Mouse (Mus musculus) lung, embryonic 16.5 days (tissue): ENCODE results near the gene Rpl10. TPM values are rescaled to one million over a fixed set of nuclear protein-coding genes. Genes with fewer than 3 reads are reported as not detected.

ENCODE experiments used
- ATAC-seq: fragments of 200-750 bp; cut with Nextera tagmentation; 2 replicates; pipeline ENCODE4 v1.8.0; 2017; ENCODE audit warnings: low read depth, mild to moderate bottlenecking, moderate library complexity
- H3K27ac ChIP-seq: fragments of 300-500 bp; sonication (generic); 2 replicates; pipeline ENCODE4 v1.5.1; 2014; ENCODE audit warnings: mild to moderate bottlenecking, control low read depth, low read length
- H3K27me3 ChIP-seq: fragments of 300-500 bp; sonication (generic); 2 replicates; pipeline ENCODE4 v1.6.1; 2014; ENCODE audit warnings: low read depth, low read length, mixed read lengths; ENCODE audit not compliant: control insufficient read depth, insufficient read depth
- H3K36me3 ChIP-seq: fragments of 300-500 bp; sonication (generic); 2 replicates; pipeline ENCODE4 v1.6.1; 2014; ENCODE audit warnings: low read length; ENCODE audit not compliant: control insufficient read depth, insufficient read depth
- H3K4me1 ChIP-seq: fragments of 300-500 bp; sonication (generic); replicated peaks from 2 replicates; pipeline ENCODE4 v1.6.1; 2014; ENCODE audit warnings: low read length, mixed read lengths; ENCODE audit not compliant: control insufficient read depth, insufficient read depth
- H3K4me2 ChIP-seq: fragments of 300-500 bp; sonication (generic); 2 replicates; pipeline ENCODE4 v1.6.1; 2014; ENCODE audit warnings: low read depth, low read length, control low read depth
- H3K4me3 ChIP-seq: fragments of 300-500 bp; sonication (generic); 2 replicates; pipeline ENCODE4 v1.5.1; 2014; ENCODE audit warnings: mild to moderate bottlenecking, low read length, control low read depth
- H3K9ac ChIP-seq: fragments of 300-500 bp; sonication (generic); 2 replicates; pipeline ENCODE4 v1.6.1; 2014; ENCODE audit warnings: low read length, control low read depth
- H3K9me3 ChIP-seq: fragments of 300-500 bp; sonication (generic); 2 replicates; pipeline ENCODE4 v1.6.1; 2016; ENCODE audit warnings: low read length; ENCODE audit not compliant: control insufficient read depth
- WGBS: fragments of 180-500 bp; shearing (Covaris S2); extraction: QIAGEN DNeasy Blood & Tissue Kit; methylation state at CpG from one replicate; pipeline ENCODE4 v1.1.7; 2014; 5-methylcytosine and 5-hydroxymethylcytosine counted together
- microRNA-seq: library from miRNA; unstranded; fragments of <30 nt; microRNA quantifications from one replicate; pipeline ENCODE4, GENCODE M21; 2016
- polyA plus RNA-seq: library from polyadenylated mRNA; unstranded; fragments of >200 nt; fragmentation: Nextera tagmentation; extraction: Ambion mirVana; gene quantifications from 2 replicates; pipeline ENCODE4 v1.2.1, GENCODE M21; 2015

The Rpl10 gene
- polyA plus RNA-seq, 1 experiment from 2014 or later: 850 TPM

- peaks cover 2% of the 10 kb centered on the region; the same call in 1 of the 2 replicates for H3K4me1 ChIP-seq
- H3K9me3 ChIP-seq: no peaks in the 10 kb centered on the region
- peak within 1 kb of the TSS; percentile 76 for H3K4me3 ChIP-seq
- ATAC-seq: peak; percentile 100
- peak within 1 kb of the TSS; percentile 79 for H3K9ac ChIP-seq
- peak within 1 kb of the TSS; percentile 67 for H3K4me2 ChIP-seq
- 0 out of 2 replicates have a peak, but pooled peaks cover 2% of the 10 kb centered on the region for H3K36me3 ChIP-seq
- H3K27ac ChIP-seq: peak within 1 kb of the TSS; percentile 52; the same call in 1 of the 2 replicates
- WGBS: 11% methylated on average over 37 of the region's 37 CpGs
- no peaks in the 10 kb centered on the region for H3K27me3 ChIP-seq
Observed at GRCm38 (mm10) chrX:74296538-74297448, 26.2 kb downstream of the Rpl10 start, which contains the start of gene Atp6ap1. TSS of gene Atp6ap1 (plus strand) at chrX:74297097.

- WGBS: 77% methylated on average over 1 of the region's 1 CpGs
- H3K4me1 ChIP-seq: peaks cover 2% of the 10 kb centered on the region; the same call in 1 of the 2 replicates
- H3K9ac ChIP-seq: no peak overlapping the region
- H3K4me3 ChIP-seq: no peak overlapping the region
- ATAC-seq: no peak
- H3K9me3 ChIP-seq: no peaks in the 10 kb centered on the region
- peaks cover 4% of the 10 kb centered on the region; the same call in 1 of the 2 replicates for H3K36me3 ChIP-seq
- H3K27me3 ChIP-seq: no peaks in the 10 kb centered on the region
- no peak overlapping the region for H3K4me2 ChIP-seq
- no peak overlapping the region for H3K27ac ChIP-seq
Observed at GRCm38 (mm10) chrX:74298348-74298747, 27.7 kb downstream of the Rpl10 start.

GRCm38 (mm10) chrX:74299721-74300120, 29.1 kb downstream of the Rpl10 start:
- Histone ChIP-seq H3K9ac (no peak overlapping the region), H3K36me3 (peaks cover 4% of the 10 kb centered on the region; the same call in 1 of the 2 replicates), H3K4me1 (peaks cover 2% of the 10 kb centered on the region; the same call in 1 of the 2 replicates), H3K4me3 (no peak overlapping the region), H3K4me2 (no peak overlapping the region), H3K9me3 (no peaks in the 10 kb centered on the region), H3K27ac (no peak overlapping the region), H3K27me3 (no peaks in the 10 kb centered on the region)
- ATAC-seq: no peak
- WGBS: 82% methylated on average over 3 of the region's 3 CpGs

- Histone ChIP-seq H3K27ac (peak within 1 kb of the TSS; percentile 81), H3K27me3 (no peaks in the 10 kb centered on the region), H3K4me2 (peak within 1 kb of the TSS; percentile 70), H3K36me3 (peaks cover 12% of the 10 kb centered on the region; the same call in 1 of the 2 replicates), H3K9me3 (no peaks in the 10 kb centered on the region), H3K4me3 (peak within 1 kb of the TSS; percentile 57), H3K4me1 (peaks cover 9% of the 10 kb centered on the region), H3K9ac (peak within 1 kb of the TSS; percentile 76)
- 12% methylated on average over 39 of the region's 41 CpGs for WGBS
- ATAC-seq: peak; percentile 91
Observed at GRCm38 (mm10) chrX:74304867-74305700, 34.5 kb downstream of the Rpl10 start, which contains the start of gene Gdi1. TSS of gene Gdi1 (plus strand) at chrX:74304998.

GRCm38 (mm10) chrX:74312540-74313464, 42.2 kb downstream of the Rpl10 start, which contains the start of gene Fam50a:
TSS of gene Fam50a (plus strand) at chrX:74313033.
- 15% methylated on average over 56 of the region's 59 CpGs for WGBS
- peak within 1 kb of the TSS; percentile 81 for H3K9ac ChIP-seq
- H3K27me3 ChIP-seq: no peaks in the 10 kb centered on the region
- ATAC-seq: peak; percentile 98
- peak within 1 kb of the TSS; percentile 68 for H3K4me3 ChIP-seq
- H3K4me1 ChIP-seq: peaks cover 3% of the 10 kb centered on the region
- H3K4me2 ChIP-seq: peak within 1 kb of the TSS; percentile 70
- H3K36me3 ChIP-seq: peaks cover 12% of the 10 kb centered on the region; the same call in 1 of the 2 replicates
- H3K27ac ChIP-seq: peak within 1 kb of the TSS; percentile 78
- no peaks in the 10 kb centered on the region for H3K9me3 ChIP-seq

Small RNAs within 50 kb of the gene (microRNA-seq; reads per million reads assigned to microRNA genes)
- not detected for gene Mir7091
- not detected for gene Mir7092

Other genes with a start within 250 kb of the Rpl10 start
- gene Irak1, start 246.9 kb upstream of the Rpl10 start, polyA plus RNA-seq: 57.7 and 61.6 TPM in 2 replicates
- gene Opn1mw, start 143.3 kb upstream of the Rpl10 start, polyA plus RNA-seq: not detected in 2 replicates
- 11.5 and 11.6 TPM in 2 replicates for gene Mecp2, start 135.4 kb upstream of the Rpl10 start, polyA plus RNA-seq
- not detected in 2 replicates for gene Tex28, start 103.0 kb upstream of the Rpl10 start, polyA plus RNA-seq
- gene Tktl1, start 93.6 kb upstream of the Rpl10 start, polyA plus RNA-seq: not detected in 2 replicates
- 372 and 374 TPM in 2 replicates for gene Flna, start 21.0 kb upstream of the Rpl10 start, polyA plus RNA-seq
- gene Emd, start 16.1 kb upstream of the Rpl10 start, polyA plus RNA-seq: 24.9 and 25.4 TPM in 2 replicates
- gene Taz, start 11.1 kb downstream of the Rpl10 start, polyA plus RNA-seq: 81.9 and 91.7 TPM in 2 replicates
- 17.4 and 18.6 TPM in 2 replicates for gene Dnase1l1, start 11.5 kb downstream of the Rpl10 start, polyA plus RNA-seq
- 141 and 153 TPM in 2 replicates for gene Atp6ap1, start 26.3 kb downstream of the Rpl10 start, polyA plus RNA-seq
- gene Gdi1, start 34.2 kb downstream of the Rpl10 start, polyA plus RNA-seq: 204 and 211 TPM in 2 replicates
- gene Fam50a, start 42.2 kb downstream of the Rpl10 start, polyA plus RNA-seq: 64.9 and 65.6 TPM in 2 replicates
- gene Plxna3, start 58.3 kb downstream of the Rpl10 start, polyA plus RNA-seq: 7.5 and 9.9 TPM in 2 replicates
- gene Lage3, start 82.8 kb downstream of the Rpl10 start, polyA plus RNA-seq: 109 and 117 TPM in 2 replicates
- 85.5 and 86.2 TPM in 2 replicates for gene Ubl4a, start 102.4 kb downstream of the Rpl10 start, polyA plus RNA-seq
- gene Slc10a3, start 102.5 kb downstream of the Rpl10 start, polyA plus RNA-seq: 19.1 and 21.8 TPM in 2 replicates
- 42.5 and 45.8 TPM in 2 replicates for gene Fam3a, start 122.5 kb downstream of the Rpl10 start, polyA plus RNA-seq
- 21.0 and 21.1 TPM in 2 replicates for gene Ikbkg, start 122.5 kb downstream of the Rpl10 start, polyA plus RNA-seq
- gene G6pdx, start 158.4 kb downstream of the Rpl10 start, polyA plus RNA-seq: 44.1 and 51.2 TPM in 2 replicates
- gene Gm6880, start 210.6 kb downstream of the Rpl10 start, polyA plus RNA-seq: not detected in 2 replicates